Mouse (Mus musculus): ENCODE measurements at regions not wholly inside any gene's neighbourhood (a gene's known extent, or its start where the extent isn't known, plus 50 kb on each side); places are given as distances from the start of the nearest gene placed in this dataset.

- TF ChIP-seq CTCF (IDR thresholded peaks at IDR 0.05; ENCODE audit: low read depth, low read length) (no peak), GATA1 (IDR thresholded peaks at IDR 0.05; ENCODE audit: borderline replicate concordance, low read length) (no peak), GATA2 (IDR thresholded peaks at IDR 0.05; ENCODE audit: borderline replicate concordance, low read depth, low read length) (no peak), TAL1 (conservative IDR thresholded peaks at IDR 0.05; ENCODE audit: low read depth, low read length) (no peak), POLR2AphosphoS5 (IDR thresholded peaks at IDR 0.05; ENCODE audit: insufficient replicate concordance, low read depth, low read length) (no peak)
These were observed 61.2 kb upstream of the Calcoco1 start for GRCm38 (mm10) chr15:102782988-102783799.
